Mouse (Mus musculus) urinary bladder, adult 2 months (tissue): Measurements from ENCODE around the gene Spsb1. TPM values are rescaled to one million over a fixed set of nuclear protein-coding genes. Genes with fewer than 3 reads are reported as not detected.

Experiments
- DNase-seq: peaks from one replicate; pipeline ENCODE4 v3.0.0; 2022; ENCODE audit warnings: low spot score
- polyA plus RNA-seq: library from polyadenylated mRNA; depleted of rRNA; stranded (reverse); fragments of >200 nt; gene quantifications from 2 replicates; pipeline ENCODE4 v1.2.3, GENCODE M21; 2012; rRNA removed

Spsb1 gene
- 21.0 and 21.7 TPM in 2 replicates for polyA plus RNA-seq

DNA sequence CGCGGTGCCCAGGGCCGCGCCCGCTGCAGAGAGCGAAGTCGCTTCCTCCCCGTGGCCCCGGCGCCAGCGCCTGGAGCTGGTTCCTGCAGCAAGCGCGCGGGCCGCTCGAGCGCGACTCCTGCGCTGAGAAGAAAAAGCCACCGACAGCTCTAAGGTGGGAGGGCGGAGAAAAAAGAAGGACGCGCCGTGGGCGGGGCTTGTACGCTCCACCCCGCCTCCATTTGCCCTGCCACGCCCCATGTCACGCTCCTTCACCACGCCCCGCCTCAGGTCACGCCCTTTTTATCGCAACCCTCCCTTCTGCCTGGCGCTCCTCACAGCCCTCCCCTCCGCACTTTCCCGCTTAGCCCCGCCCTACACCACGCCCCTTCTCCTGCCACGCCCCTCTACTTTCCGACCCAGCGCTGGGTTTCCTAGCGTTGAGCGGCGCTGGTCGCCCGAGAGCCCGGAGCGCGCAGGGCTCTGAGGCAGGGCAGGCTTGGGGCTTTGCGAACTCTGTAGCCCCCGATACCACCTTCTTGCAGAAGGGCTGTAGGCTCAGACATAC lies at the start of gene Spsb1:
Spsb1 (minus strand) TSS at position 151 of the 547 bp plus-strand sequence.
- DNase-seq: peak; percentile 90

DNA sequence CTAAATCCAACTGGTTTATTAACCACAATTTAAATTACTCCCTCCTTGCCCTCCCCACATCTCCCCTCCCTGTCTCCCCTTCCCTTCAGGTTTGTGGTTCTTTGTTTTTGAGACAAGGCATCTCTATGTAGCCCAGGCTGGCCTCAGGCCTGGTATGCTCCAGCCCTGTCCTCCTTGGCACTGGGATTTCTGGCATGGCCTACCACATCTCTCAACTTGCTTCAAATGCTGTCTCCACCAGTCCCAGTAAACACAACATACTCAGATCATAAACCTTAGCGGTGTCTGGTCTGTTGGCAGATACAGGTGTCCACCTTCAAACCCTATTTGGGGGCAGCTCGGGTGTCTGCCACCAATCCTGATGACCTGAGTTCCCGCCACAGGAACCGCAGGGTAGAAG lies 48.8 kb upstream of the Spsb1 start:
- no peak for DNase-seq

DNA sequence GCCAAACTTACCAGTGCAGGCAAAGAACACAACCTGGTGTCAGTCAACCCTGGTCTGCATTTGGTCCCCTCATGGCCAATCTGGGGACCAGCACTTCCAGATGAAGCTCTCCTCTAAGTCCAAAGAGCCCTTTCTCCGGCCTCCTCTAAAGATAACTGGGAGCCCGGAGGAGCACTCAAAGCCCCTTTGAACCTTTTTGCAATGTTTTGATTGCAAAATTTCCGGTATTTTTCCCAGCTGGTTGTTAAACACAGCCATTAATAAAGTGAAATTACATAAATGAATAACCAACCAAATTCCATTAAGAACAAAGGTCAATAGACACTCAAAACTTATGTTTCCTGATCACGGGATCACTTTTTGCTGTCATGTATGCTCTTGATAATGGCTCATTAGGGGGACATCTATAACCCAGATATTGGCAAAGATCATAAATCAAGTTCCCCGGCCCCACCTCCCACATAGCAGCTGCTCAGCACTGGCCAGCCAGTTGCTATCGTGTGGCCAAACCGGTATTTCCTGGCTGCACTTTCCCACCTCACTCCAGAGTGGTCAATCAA lies 48.3 kb upstream of the Spsb1 start:
- no peak for DNase-seq

DNA sequence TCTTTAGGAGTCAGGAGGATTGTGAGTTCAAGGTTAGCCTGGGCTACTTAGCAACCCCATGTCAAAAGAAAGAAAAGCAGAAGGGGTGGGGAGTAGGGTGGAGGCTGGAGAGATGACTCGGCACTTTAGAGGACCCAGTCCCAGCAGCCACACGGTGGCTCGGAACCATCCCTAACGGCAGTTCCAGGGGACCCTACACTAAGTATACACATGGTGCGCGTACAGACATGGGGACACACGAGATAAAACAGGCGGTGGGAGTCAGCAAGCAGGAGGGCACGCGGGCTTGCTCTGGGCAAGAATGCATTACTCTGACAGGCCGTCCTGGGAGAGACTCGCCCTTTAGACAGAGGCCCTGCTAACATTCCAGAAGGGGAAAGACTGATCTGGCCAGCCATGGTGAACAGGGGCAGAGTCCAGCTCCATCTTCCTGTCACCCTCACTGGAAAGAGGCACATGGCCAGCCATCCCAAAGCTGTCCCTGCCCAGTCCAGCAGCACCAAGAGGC lies 47.2 kb upstream of the Spsb1 start:
- DNase-seq: peak; percentile 41

DNA sequence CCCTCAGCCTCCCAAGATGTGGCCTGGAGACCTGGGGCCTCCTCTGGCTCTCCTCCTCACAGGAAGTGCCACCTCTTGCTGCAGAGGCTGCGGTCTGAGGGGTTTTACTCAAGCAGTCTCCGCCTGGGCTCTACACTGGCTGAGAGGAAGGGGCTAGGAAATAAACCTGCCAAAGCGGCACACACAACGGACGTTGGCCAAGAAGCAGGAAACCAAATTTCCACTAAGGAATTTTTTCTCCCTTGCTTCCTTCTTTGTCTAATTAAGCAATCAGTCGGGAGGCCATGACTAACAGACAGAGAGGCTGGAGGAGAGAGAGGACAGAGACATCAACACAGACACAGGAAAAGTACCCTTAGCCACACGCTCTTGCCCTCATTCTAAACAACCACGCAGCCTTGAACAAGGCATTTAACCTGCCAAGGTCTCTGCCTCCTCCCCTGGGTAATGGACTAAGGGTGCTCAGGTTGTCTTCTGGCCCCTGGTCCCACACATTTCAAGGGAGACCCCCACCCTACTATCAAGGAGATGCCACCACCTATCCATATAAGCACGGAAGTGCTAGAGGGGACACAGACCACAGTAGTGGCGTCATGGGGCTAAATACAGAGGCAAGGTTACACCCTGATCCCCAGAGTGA lies 46.5 kb upstream of the Spsb1 start:
- DNase-seq: no peak

DNA sequence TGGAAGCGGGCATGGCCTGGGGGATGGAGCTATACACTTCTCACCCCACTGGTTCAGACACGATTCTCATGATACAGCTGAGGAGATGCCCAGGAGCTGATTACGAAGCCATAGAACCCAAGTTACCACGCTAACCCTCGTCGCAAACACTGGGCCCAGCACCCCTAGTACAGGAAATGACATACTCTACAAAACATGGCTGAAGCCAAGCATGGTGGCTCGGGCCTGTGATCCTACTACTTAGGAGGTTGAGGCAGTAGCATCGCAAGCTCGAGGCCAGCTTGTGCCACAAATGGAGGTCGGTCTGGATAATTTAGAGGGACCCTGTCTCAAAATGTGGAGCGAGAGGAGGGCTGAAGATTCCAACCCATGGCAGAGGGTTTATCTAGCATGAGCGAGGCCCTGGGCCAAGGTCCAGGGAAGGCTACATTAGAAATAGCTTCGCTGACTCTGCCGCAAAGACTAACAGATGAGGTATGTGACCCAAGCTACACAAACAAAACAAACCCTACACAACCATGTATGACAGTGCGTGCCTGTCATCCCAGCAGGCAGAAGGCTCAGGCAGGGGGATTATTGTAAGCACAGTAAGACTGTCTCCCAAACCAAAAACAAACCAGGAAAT lies 45.2 kb upstream of the Spsb1 start:
- no peak for DNase-seq

DNA sequence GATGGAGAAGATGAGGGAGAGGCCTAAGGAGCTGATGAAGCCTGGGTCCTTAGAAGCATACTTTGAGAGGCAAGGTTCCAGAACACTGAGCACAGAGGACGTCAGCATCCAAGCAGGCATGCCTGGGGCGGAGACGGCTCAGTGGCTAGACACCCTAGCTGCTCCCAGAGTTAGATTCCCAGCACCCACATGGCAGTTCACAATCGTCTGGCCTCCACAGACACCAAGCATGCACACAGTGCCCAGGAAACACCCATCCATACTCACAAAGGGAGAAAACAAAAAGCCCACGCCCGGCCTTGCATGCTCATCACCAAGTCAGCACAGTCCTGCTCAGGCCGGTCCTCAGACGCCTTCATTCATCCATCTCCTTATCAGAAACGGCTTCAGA lies 44.7 kb upstream of the Spsb1 start:
- DNase-seq: no peak

DNA sequence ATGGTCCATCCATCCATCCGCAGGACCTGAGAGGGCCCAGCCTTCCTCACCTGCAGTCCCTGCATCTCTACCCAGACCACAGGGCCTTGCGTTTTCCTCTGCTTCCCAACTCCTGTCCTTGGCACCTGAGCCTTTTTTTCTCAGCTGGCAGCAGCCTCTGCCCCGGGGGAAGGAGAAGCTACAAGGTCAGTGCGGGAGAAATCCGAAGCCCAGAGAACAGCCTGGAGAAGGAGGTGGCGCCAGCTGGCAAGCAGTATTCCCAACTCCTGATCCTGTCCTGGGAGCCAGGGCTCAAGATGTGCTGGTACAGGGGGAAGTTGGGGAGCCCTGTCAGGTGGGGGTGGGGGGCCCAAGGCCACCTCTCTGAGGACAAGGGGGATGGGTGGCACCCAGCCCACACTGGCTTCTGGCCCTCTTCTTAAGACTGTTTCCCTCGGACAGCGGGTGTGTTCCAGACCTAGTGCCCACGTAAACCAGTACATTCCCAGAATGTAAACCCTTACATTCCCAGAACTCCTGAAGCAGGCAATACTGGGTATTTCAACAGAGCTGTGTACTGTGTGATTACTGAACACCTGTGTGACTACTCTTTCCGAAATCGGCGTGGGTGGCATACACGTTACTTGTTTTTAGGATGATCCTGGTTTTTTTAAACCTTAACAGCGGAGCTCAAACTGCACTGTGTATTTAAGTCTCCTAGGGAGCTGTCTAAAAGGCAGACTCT lies 44.1 kb upstream of the Spsb1 start:
- DNase-seq: no peak

DNA sequence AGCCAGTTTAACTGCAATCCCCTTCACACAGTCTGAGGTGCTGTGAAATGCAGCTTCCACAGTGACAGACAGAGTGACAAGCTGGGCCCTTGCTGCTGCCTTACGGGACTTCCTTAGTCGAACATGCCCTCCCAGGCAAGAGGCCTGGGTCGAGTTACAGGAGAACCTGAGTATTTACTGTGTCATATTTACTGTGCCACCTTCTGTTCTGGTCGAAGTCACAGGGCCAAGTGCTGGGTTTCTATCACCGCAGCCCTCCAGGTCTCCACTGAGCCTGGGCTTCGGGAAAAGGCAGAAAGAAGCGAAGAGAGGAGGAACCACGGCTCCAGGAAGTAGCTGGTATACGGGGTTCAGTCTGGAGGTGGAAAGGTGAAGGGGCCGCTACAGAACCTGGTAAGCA lies 43.2 kb upstream of the Spsb1 start:
- DNase-seq: no peak

DNA sequence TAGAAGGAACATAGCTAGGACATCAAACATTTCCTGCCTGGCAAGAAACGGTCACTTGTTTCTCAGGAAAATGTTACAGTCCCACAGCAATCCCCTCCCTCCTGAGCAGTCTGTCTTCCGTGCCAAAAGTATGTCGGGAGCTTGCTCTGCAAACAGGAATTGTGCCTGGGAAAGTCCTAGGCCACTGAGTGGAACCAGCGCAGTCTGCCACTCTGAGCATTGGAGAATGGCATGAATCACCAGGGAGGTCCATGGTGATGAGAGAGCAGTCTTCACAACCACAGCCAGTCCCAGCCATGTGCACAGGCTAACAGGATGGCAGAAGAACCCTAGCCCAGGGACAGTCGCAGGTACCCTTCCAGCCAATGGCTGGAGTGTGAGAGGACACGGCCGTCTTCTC lies 41.6 kb upstream of the Spsb1 start:
- no peak for DNase-seq

DNA sequence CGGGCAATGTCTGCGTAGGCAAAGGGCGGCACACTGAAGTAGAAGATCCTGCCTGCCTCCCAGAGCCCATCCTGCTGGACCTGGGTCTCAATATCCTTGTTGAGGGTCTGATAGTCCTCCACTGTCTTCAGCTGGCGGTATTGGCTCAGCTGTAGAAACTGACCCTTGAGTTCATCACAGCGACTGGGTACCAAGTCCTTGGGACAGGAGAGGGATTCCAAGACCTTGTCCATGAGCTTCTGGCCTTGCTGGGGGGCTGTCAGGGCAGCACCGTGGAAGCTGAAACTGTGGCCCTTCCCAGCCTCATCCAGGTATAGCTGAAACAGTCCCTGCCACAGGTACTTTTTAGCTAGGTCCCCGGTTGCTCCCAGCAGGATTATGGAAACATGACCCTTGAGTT lies 41.1 kb upstream of the Spsb1 start:
- DNase-seq: no peak

DNA sequence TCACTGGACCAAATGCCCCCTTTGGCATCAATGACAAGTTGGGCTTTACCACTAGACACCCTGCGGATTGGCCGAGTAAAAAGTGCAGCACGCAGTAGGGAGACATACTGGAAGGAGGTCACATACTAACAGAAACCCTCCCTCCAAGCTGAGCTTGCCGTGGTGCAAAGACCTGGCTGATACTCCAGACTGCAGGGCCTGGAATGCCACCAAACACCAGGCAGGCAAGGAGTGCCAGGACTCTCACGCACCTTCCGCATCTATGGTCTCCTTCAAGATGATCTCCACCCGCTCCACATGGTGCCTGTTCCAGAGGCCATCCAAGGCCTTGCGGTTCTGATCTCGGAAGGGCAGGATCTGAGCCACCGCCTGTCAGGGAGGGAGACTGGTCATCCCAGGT lies 39.4 kb upstream of the Spsb1 start:
- DNase-seq: no peak

DNA sequence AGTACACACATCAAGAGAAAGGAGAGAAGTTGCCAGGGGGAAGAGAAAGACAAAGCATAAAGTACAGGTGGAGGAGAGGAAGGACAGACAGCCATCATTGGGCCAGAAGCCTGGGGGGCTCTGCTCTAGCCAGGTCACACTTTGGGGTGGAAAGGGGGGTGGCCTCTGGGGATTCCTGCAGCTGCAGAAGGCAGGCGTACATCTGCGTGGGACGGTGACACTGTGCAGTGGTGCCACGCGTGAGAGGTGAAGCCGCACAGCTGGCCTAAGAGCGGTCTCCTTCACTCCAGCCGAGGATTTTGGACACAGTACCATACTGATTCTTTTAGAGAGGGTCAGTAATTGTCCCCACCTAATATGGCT lies 37.8 kb upstream of the Spsb1 start:
- DNase-seq: no peak

DNA sequence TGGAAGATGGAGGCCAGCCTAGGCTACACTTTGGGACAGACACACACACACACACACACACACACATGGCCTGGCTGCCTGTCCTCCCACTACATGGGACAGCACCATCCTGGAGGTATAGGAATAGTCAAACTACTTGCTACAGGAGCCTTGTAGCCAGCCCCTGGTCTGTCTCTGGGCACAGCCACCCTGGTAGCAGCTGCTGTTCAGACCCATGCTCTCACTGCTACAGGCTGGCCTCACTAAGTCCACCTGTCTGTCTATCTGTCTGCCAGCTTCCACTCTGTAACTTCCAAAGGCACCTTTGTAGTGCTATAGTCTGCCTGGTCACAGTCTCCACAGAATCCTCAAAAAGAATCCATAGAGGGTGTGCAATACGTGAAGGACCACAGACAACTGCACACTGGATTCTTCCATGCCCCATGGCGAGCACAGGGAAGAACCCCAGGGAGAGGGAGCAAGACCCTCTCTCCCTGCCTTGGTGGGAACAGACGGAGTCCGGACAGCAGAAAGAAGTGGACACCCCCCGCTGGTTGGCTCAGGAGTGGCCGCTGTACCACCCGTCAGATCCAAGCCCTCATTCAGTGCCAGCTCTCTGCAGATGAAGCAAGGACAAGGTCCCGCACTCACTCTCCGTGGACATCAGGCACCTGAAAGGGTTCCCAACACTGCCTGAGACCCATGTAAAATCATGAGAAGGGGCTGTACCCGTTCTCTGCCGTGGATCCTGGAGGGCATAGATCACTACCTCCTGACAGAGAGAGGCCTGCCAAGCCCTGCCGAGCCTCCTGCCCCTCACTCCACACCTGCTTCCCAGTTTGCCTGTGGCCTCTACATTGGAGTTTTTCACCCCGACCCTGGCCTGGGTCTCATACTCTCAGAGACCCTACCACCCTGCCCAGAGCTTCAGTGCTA lies 37.2 kb upstream of the Spsb1 start:
- DNase-seq: no peak

DNA sequence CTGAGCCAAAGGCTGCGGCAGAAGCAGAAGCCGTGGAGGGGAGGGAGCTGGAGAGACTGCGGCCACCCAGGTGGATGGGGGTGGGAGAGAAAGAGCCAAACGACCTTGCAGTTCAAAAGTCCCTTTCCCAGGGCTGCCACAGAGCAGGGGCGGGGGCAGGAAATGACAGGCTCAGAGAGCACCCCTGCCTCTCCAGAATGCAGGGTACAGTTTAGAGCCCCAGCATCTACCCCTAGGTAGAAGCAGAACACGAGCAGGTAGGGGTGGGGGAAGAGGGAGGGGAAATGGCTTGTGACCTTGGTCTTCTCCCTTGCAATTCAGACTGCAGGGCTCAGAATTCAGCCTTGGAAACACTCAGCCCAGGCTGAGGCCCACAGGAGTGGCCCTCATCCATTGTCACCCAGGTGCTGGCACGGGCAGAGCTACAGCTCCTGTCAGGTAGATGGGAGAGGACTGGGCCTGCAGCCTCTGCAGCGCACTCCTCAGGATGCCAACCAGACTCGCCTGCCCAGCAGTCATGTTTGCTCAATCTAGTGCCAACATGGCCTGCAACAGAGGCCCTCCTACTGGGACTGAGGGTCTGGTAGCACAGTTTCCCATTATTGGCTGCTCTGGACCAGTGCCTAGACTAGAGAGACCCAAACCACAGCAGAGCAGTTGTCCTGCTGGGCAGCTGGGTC lies 36.3 kb upstream of the Spsb1 start:
- peak; percentile 20 for DNase-seq

DNA sequence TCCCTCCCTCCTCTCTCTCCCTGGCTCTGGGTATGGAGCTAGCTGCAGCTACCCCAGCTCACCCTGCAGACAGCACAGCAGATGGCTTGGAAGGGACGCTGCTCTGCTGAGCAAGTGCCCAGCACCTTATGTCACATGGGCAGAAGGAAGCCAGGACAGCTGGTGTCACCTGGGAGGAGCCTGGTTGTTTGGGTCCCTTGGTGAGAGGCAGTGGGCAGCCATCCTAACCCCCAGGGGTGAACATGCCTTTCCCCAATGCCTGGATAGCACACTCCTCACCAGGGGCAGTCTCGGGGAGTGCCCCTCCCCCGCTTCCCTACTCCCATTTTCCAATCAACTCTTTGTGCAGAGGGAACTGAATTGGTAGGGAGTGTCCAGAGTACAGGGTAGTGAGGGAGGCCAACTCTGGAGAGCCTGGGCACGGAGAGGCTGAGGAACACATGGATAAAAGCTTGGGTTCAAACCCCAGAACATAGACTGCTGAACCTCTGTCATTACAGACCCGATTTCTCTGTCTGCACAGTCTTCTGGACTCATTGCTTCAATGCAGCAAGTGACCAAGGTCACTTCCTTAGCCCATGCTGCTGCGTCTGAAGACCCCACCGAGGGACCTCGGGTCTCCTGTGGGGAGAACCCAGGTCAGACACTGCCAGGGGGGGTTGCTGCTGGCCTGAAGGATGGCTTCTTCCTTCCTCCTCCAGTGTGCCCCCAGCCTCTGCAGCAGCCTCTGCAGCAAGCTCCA lies 35.5 kb upstream of the Spsb1 start:
- peak; percentile 24 for DNase-seq

DNA sequence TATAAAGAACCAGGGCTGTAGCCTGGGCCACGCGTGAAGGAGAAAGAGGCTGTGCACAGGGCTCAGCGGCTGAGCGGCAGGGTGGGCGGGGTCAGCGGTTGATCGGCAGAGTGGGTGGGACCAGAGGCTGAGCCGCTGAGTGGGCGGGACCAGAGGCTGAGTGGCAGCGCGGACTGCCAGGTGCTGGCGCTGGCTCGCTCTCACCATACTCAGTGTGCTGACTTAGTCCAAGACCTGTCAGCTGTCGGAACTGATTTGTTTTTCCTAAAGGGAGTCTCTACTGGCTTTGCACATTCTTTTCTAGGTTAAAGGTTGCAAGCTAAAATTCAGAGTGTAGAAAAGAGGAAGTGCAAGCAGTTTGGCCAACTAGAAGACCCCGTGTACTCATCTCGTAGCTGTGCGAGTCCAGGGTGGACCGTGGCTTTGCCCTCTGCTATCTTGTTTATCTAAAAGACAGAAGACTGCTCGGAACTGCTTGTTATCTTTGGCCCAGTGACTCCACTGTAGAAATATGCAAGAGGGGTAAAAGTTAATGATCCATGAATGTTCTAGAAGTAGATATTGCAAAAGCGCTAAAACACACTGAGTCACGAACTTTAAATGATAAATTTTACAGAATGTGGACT lies 34.2 kb upstream of the Spsb1 start:
- DNase-seq: peak; percentile 65

DNA sequence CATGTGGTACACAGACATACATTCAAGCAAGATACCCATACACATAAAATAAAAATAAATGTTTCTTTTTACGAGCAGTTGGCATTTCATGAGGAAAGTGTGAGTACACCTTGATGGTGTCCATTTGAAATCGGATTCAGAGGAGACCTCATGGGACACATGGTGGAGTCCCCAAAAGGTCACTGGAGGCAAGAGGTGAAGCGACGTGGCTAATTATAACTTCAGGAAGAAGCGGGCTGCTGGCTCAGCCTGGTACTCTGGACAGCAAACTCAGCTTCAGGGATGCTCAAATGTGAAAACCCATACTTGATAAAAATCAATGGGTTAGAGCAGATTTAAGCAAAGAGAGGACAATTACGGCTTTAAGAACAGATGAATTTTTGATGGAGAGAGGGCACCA lies 33.5 kb upstream of the Spsb1 start:
- no peak for DNase-seq

DNA sequence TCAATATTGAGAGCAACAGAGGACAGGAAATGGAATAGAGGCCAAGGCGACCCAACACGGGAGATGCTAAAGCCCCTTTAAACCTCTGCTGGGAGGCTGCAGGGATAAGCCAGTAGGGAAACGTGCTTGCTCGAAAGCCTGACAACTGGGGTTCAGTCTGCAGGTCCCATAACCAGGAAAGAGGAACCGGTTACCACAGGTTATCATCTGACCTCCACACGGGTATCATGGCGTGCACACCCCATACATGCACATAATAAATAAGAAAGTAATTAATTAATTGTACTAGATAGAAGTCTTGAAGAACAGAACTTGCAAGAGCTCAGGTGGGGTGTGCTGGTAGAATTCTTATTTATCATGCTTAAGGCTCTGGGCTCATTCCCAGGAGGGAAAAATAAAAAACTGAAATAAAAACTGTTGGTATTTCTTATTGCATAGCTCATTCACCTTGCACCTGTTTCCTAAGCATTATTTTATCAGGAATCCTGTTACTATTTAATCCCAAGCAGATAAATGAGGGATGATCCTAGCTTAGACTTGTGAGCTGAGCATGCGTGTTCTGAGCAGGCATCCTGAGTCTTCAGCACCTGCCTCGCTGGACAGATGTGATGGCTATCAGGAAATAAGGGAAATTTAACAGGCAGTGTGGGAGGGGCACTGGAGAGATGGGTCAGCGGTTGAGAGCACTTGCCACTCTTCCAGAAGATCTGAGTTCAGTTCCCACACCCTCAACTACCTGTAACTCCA lies 32.0 kb upstream of the Spsb1 start:
- no peak for DNase-seq
